Mouse (Mus musculus) urinary bladder, postnatal 36 days (tissue): ENCODE measurements around the gene B9d2.

ENCODE experiments used
- DNase-seq, 2 experiments: peaks; one replicate each; pipeline ENCODE4 v3.0.0; 2022; ENCODE audit warnings: low spot score in 2 of 2, mixed read lengths in 1 of 2

Gene B9d2

GRCm38 (mm10) chr7:25731294-25732055 is 50.9 kb downstream of the B9d2 start:
- DNase-seq = no peak

GRCm38 (mm10) chr7:25734991-25735390 is 54.4 kb downstream of the B9d2 start:
- no peak for DNase-seq
